Mouse (Mus musculus) cerebellum, postnatal 36 days (tissue): ENCODE measurements at regions not wholly inside any gene's neighbourhood (a gene's known extent, or its start where the extent isn't known, plus 50 kb on each side); places are given as distances from the start of the nearest gene placed in this dataset.
"Not testable (repeated sequence)": the region's sequence is repeated elsewhere in the genome, so short reads cannot be mapped to it uniquely, and the experiment has no call there.

Source experiments
- DNase-seq, 2 experiments: peaks; one replicate each; pipeline ENCODE4 v3.0.0; 2021 to 2022; ENCODE audit warnings: mixed read lengths in 2 of 2

- not testable (repeated sequence) for DNase-seq
These were observed 169.3 kb downstream of the Qk start for GRCm38 (mm10) chr17:10150403-10150689.

- DNase-seq = no peak
These were observed 169.8 kb downstream of the Qk start for GRCm38 (mm10) chr17:10149682-10150402.

GRCm38 (mm10) chr17:10147106-10147505, 172.5 kb downstream of the Qk start:
- DNase-seq = no peak

GRCm38 (mm10) chr17:10146576-10146975, 173.1 kb downstream of the Qk start:
- no peak for DNase-seq

GRCm38 (mm10) chr17:10138847-10139246, 180.8 kb downstream of the Qk start:
- DNase-seq = no peak

- DNase-seq = no peak
These were observed 181.3 kb downstream of the Qk start for GRCm38 (mm10) chr17:10138374-10138773.

- DNase-seq = no peak
These were observed 184.5 kb downstream of the Qk start for GRCm38 (mm10) chr17:10135111-10135510.

GRCm38 (mm10) chr17:10128591-10128990, 191.1 kb downstream of the Qk start:
- DNase-seq = no peak

GRCm38 (mm10) chr17:10122411-10122810, 197.2 kb downstream of the Qk start:
- no peak for DNase-seq

- no peak for DNase-seq
These were observed 207.5 kb downstream of the Qk start for GRCm38 (mm10) chr17:10112118-10112517.

- DNase-seq = no peak
These were observed 209.3 kb downstream of the Qk start for GRCm38 (mm10) chr17:10110375-10110675.

- no peak for DNase-seq
These were observed 209.9 kb downstream of the Qk start for GRCm38 (mm10) chr17:10109511-10110374.

GRCm38 (mm10) chr17:10105299-10105698, 214.4 kb downstream of the Qk start:
- DNase-seq = no peak

- no peak for DNase-seq
These were observed 221.5 kb downstream of the Qk start for GRCm38 (mm10) chr17:10098199-10098598.

- DNase-seq = no peak
These were observed 222.0 kb downstream of the Qk start for GRCm38 (mm10) chr17:10097691-10098090.

- DNase-seq = no peak
These were observed 223.8 kb downstream of the Qk start for GRCm38 (mm10) chr17:10095841-10096301.

- DNase-seq = no peak
These were observed 225.5 kb downstream of the Qk start for GRCm38 (mm10) chr17:10094108-10094521.

GRCm38 (mm10) chr17:10093437-10094107, 226.1 kb downstream of the Qk start:
- DNase-seq = no peak

- DNase-seq = no peak
These were observed 232.3 kb downstream of the Qk start for GRCm38 (mm10) chr17:10087192-10087886.

GRCm38 (mm10) chr17:10086558-10086957, 233.1 kb downstream of the Qk start:
- no peak for DNase-seq

GRCm38 (mm10) chr17:10086132-10086531, 233.5 kb downstream of the Qk start:
- DNase-seq = no peak

- DNase-seq = no peak
These were observed 237.9 kb downstream of the Qk start for GRCm38 (mm10) chr17:10081721-10082120.
